Mouse (Mus musculus): Measurements from ENCODE around the gene Gjb5.
A peak's percentile ranks its signal among the peaks of the same experiment; 100 is the strongest.

The Gjb5 gene

GRCm38 (mm10) chr4:127358018-127358417, at the start of gene Gjb5:
Gene Gjb5, minus strand, starts transcription at chr4:127358181.
- no peak for DNase-seq

DNA sequence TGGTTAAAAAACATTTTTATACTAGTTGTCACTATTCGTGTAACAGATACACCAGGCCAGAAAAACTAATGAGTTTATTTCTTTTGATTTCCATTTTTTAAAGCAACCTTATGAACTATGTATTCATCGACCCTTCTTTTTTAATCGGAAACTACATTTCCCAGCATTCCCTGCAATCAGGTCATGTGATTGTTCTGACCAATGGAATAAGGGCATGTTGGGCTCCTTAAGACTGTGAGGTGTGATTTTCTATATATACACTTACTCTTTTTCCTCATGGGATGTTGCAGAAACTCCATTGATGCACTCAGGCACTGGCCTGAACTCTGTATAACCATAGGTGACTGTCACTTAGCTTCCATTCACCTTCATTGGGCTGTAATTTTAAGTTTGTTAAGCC, 44.6 kb upstream of the Gjb5 start:
- DNase-seq, result no peak

DNA sequence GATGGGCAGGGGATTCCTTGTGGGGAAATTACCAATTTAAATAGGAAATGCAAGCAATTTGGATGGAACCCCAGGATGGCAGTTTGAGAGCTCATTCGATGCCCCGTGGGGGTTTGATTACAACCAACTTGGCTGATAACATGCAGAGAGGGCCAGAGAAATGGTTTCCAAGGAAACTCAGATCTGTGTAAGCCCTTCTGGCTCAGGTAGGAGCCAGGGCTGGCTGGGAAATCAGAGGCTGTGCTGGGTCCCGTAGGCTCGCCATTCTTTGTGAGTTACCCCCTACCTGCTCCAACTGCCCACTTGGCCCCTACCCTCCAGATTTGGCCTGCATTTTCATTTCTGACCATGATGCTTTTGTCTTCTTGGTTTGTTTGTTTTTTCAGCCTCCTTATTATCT, 44.2 kb upstream of the Gjb5 start:
- DNase-seq, result no peak

DNA sequence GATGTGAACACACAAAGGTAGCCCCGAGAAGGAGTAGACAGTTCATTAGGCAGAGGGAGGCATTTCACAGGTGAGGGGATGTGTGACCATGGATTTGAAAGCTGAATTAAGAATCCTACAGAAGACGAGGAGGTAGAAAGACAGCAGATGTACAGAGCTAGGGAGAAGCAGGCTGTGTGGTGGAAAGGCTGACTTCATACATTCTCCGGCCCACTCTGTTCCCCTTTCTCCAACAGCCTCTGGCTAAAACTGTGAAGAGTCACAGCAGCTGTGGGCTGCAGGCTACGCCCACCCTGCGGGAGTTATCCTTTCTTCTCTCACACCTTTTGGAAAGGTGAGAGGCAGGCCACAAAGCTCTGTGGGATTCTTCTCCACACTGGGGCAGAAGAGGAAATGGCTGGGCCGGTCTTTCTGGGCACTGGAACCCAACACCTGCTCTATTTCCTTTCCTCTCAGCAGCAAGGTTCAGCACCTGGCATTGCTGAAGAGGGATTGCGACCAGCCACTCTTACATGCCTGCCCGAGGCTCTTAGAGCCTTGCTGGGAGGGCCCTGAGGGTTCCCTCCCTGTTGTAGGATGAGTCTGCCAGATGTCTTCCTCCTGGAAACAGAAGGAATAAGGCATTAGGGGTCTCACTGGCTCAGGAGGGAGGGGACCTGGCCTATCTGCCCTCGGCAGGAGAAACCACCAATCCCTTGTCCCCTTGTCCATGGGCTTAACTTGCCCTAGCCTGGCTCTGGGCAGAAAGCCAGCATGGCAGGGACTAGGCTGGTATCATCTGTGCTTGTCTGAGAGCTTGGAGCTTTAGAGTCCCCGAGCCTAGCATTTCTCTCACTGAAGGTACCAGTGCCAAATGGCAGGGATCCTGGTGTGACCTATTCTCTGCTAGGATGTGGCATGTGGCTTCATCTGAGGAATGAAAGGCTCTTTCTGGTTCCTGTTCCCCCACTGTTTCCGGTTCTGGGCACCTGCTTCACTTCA, 42.5 kb upstream of the Gjb5 start:
- DNase-seq, result no peak

DNA sequence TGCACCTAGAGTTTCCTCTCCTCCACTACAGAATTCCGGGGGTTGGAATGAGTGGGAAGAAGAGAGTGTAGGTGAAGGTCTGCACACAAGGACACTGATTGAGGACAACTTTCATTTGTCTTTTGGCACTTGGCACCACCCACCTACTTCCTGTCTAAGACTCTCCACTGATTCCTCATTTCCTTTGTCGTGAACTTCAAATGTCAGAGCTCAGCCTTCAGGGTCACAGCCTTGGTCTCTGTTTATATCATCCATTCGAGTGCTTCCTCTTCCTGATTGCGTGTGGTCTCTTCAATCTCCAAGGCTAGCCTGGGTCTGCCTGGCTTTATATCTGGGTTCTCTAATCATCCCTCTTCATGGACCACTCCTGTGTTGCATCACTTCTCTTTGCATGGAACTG, 37.6 kb upstream of the Gjb5 start:
- DNase-seq, result no peak

GRCm38 (mm10) chr4:127389645-127390044, 31.7 kb upstream of the Gjb5 start:
- DNase-seq, result no peak

GRCm38 (mm10) chr4:127377344-127377743, 19.4 kb upstream of the Gjb5 start:
- no peak for DNase-seq

GRCm38 (mm10) chr4:127375541-127376177, 17.7 kb upstream of the Gjb5 start:
- no peak for DNase-seq

DNA sequence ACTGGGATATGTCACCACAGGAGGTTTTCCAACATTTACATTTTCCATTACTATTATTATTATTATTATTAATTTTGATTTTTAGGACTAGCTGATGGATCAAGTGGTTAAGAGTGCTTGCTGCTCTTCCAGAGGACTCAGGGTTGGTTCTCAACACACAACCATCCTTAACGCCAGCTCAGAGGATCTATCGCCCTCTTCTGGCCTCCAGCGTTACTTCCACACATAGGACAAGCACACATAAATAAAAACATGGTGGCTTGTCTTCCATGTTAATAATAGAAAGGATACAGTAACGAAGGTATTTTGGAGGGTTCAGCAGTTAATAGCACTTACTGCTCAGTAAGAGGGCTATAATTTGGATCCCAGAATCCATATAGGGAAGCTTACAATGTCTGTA, 16.7 kb upstream of the Gjb5 start:
- DNase-seq, result no peak

- DNase-seq, result no peak
These were observed 15.5 kb upstream of the Gjb5 start for GRCm38 (mm10) chr4:127373491-127373890.

DNA sequence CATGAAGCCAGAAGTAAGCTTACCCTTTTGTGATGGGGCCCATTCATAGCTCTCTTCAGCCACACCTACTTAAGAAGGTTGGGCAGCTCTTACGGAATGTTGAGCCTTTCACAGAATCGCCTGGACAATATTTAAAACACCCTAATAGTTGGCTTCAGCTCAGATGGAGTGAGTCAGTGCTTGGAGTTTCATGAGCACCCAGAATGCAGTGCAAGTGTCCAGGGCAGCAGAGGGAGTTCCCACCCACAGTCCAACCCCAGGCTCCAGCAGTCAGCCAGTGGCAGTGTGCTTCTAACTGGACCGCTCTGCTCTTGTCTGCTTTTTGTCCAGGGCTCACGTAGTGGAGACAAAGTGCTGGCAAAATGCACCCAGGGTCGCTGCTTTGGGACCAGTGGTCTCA, 13.6 kb upstream of the Gjb5 start:
- no peak for DNase-seq

- DNase-seq, result no peak
These were observed 12.5 kb upstream of the Gjb5 start for GRCm38 (mm10) chr4:127370447-127370846.

DNA sequence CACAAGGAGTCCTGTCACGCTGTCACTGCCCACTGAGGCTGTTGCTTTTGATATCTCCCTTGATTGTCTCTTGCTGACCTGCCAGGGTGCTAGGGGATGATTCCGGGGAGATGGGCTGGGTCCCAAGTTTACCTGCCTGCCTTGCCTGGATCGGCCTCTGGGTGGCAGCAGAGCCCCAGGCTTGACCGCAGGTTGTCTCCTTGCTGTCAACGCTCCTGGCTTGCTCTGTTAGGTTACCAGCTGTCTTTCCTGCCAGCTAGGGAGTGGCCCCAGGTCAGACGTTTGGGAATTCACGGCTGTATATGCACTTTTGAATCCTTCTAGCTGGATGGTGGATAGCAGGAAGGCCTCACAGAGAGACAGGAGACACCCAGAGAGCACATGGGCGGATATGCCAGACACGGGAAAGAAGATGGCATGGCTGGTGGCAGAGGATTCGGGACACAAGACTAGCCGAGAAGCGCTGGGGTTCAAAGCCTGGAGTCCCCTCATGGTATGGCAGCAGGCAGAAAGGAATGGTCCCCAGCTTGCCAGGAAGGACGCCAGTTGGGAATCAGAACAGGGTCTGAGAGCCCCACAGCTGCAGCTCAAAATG, 10.5 kb upstream of the Gjb5 start:
- peak; percentile 62 for DNase-seq

DNA sequence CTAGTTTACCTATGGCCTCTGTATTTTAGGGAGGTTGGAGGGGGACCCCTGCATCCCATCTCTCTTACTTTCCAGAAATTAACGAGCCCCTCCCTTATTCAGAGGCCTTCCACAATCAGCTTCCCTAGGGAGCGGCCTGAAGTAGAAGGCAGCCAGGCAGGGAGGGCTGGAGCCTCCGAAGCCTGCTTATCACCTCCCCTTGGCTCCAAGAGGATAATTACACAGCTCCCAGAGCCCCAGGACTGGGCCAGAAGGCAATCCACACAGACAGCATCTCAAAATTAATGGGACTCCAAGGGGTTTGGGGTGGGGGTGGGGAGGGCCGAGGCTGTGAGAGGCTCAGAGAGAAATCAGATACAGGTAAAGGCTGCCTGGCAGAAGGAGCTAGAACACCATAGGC, 7.9 kb upstream of the Gjb5 start:
- DNase-seq, result no peak

GRCm38 (mm10) chr4:127365433-127365832, 7.5 kb upstream of the Gjb5 start:
- DNase-seq, result no peak

GRCm38 (mm10) chr4:127364431-127364830, 6.5 kb upstream of the Gjb5 start:
- DNase-seq, result no peak

- no peak for DNase-seq
These were observed 5.3 kb upstream of the Gjb5 start for GRCm38 (mm10) chr4:127363331-127363730.

GRCm38 (mm10) chr4:127362520-127362919, 4.5 kb upstream of the Gjb5 start:
- no peak for DNase-seq

- DNase-seq, result peak; percentile 19
These were observed 3.2 kb downstream of the Gjb5 start for GRCm38 (mm10) chr4:127354506-127355485.

GRCm38 (mm10) chr4:127353951-127354438, 4.0 kb downstream of the Gjb5 start, which contains the start of gene Gjb4:
Gene Gjb4, minus strand, starts transcription at chr4:127354081.
- DNase-seq, result no peak

- no peak for DNase-seq
These were observed 5.4 kb downstream of the Gjb5 start for GRCm38 (mm10) chr4:127352594-127352993.

- DNase-seq, result no peak
These were observed 8.3 kb downstream of the Gjb5 start for GRCm38 (mm10) chr4:127349560-127350300.

Data from kidney, adult 18-20 months (tissue).